Mouse (Mus musculus) limb, embryonic 13.5 days (tissue): ENCODE results near the gene Pced1b. TPM values are rescaled to one million over a fixed set of nuclear protein-coding genes. Genes with fewer than 3 reads are reported as not detected.

Source experiments
- ATAC-seq: fragments of 200-750 bp; cut with Nextera tagmentation; 2 replicates; pipeline ENCODE4 v1.8.0; 2017; ENCODE audit warnings: low read depth, moderate number of reproducible peaks, moderate TSS enrichment; ENCODE audit not compliant: low FRiP score
- H3K27ac ChIP-seq: fragments of 300-500 bp; sonication (generic); 2 replicates; pipeline ENCODE4 v1.5.1; 2015; ENCODE audit warnings: inconsistent platforms, mild to moderate bottlenecking, moderate library complexity
- H3K27me3 ChIP-seq: fragments of 300-500 bp; sonication (generic); 2 replicates; pipeline ENCODE4 v1.6.1; 2015; ENCODE audit warnings: mild to moderate bottlenecking, inconsistent platforms
- H3K36me3 ChIP-seq: fragments of 300-500 bp; sonication (generic); 2 replicates; pipeline ENCODE4 v1.6.1; 2015; ENCODE audit warnings: inconsistent platforms, mild to moderate bottlenecking, moderate library complexity
- H3K4me1 ChIP-seq: fragments of 300-500 bp; sonication (generic); 2 replicates; pipeline ENCODE4 v1.6.1; 2015; ENCODE audit warnings: inconsistent platforms
- H3K4me2 ChIP-seq: fragments of 300-500 bp; sonication (generic); replicated peaks from 2 replicates; pipeline ENCODE4 v1.6.1; 2015; ENCODE audit warnings: inconsistent platforms, mild to moderate bottlenecking, moderate library complexity
- H3K4me3 ChIP-seq: fragments of 300-500 bp; sonication (generic); 2 replicates; pipeline ENCODE4 v1.5.1; 2015; ENCODE audit warnings: moderate library complexity, mild to moderate bottlenecking, inconsistent platforms
- H3K9ac ChIP-seq: fragments of 300-500 bp; sonication (generic); 2 replicates; pipeline ENCODE4 v1.6.1; 2015; ENCODE audit warnings: mild to moderate bottlenecking, inconsistent platforms
- H3K9me3 ChIP-seq: fragments of 300-500 bp; sonication (generic); 2 replicates; pipeline ENCODE4 v1.6.1; 2016; ENCODE audit warnings: inconsistent platforms
- WGBS: fragments of 180-500 bp; shearing (Covaris S2); methylation state at CpG from one replicate; pipeline ENCODE4 v1.1.7; 2015; 5-methylcytosine and 5-hydroxymethylcytosine counted together
- polyA plus RNA-seq: library from polyadenylated mRNA; unstranded; fragments of >200 nt; fragmentation: Nextera tagmentation; extraction: Ambion mirVana; gene quantifications from 2 replicates; pipeline ENCODE4 v1.2.1, GENCODE M21; 2015

Pced1b gene
- polyA plus RNA-seq, 1 experiment from 2014 or later = 2.9 TPM

DNA sequence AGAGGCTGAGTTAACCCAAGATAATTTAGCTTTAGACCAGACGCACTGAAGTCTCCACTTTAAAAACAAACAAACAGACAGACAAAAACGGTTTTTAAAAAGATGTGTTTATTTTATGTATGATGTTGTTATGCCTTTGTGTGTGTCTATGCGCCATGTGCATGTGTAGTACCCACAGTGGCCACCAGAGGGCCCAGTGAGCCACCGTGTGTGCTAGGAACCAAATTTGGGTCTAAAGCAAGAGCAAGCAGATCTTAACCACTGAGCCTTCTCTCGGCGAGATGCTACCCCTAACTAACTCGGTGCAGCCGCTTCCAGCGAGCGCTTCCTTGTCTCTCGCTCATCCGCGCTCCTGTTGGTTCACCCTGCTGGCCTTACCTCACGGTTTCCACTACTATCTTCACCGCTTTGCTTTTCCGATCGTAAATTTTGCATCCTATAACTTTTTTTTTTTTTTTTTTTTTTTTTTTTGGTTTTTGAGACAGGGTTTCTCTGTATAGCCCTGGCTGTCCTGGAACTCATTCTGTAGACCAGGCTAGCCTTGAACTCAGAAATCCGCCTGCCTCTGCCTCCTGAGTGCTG lies 80.7 kb downstream of the Pced1b start:
- WGBS = 66% methylated on average over 18 of the region's 18 CpGs
- Histone ChIP-seq H3K27ac (no peak overlapping the region), H3K27me3 (no peaks in the 10 kb centered on the region), H3K9ac (no peak overlapping the region), H3K4me1 (no peaks in the 10 kb centered on the region), H3K4me2 (no peak overlapping the region), H3K9me3 (peaks cover 11% of the 10 kb centered on the region), H3K36me3 (no peaks in the 10 kb centered on the region), H3K4me3 (no peak overlapping the region)
- ATAC-seq = no peak

DNA sequence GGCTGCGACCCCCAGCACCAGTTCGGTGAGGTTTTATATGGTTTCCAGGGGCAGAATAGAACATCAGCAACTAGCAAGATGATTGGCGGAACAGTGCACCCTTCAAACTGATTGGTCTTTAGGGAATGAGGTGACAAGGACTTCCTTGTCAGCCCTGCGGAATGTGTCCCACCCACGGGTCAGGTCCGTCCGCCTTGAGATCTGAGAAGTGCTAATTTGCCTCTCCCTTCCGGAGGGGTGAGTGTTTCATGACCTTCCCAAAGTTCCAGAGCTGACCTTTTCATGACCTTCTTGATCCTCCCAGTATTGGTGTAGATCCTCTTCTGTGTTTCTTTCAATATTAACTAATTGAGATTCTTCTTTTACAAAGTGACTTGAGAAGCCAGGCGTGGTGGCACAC lies 85.7 kb downstream of the Pced1b start:
- WGBS = 70% methylated on average over 9 of the region's 9 CpGs
- Histone ChIP-seq H3K36me3 (no peaks in the 10 kb centered on the region), H3K9me3 (peaks cover 1% of the 10 kb centered on the region), H3K9ac (no peak overlapping the region), H3K4me3 (no peak overlapping the region), H3K4me1 (no peaks in the 10 kb centered on the region), H3K27ac (no peak overlapping the region), H3K4me2 (no peak overlapping the region), H3K27me3 (no peaks in the 10 kb centered on the region)
- no peak for ATAC-seq

DNA sequence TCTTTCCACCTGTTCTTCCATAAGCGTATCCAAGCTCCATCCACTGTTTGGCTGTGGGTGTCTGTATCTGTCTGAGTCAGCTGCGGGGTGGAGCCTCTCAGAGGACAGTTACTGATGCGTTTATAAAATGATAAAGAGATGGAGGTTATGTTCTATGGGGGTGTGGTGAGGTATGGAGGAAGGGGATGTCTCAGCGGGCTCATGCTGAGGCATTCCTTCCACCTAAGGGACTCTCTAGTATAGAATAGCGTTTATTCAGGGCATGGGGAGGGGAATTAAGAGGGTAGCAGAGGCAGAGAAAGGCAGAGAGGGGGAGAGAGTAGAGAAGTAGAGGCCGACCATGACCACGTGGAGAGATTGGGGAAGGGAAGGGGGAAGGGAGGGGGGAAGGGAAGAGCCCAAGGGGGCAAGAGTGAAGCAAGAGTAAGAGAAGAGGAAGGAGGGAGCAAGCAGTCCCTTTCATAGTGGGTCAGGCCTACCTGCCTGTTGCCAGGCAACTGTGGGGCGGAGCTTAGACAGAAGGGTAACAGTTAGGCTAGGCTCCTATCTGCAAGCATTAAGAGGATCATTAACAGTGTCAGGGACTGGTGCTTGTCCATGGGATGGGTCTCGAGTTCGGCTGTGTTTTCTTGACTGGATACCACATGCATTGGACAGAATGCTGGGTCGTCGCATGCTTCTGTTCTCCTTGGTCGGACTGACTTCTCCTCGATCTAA lies 90.9 kb downstream of the Pced1b start:
- H3K27ac ChIP-seq = no peak overlapping the region
- WGBS = 36% methylated on average over 14 of the region's 14 CpGs
- H3K9ac ChIP-seq = no peak overlapping the region
- no peaks in the 10 kb centered on the region; the same call in 1 of the 2 replicates for H3K9me3 ChIP-seq
- H3K4me3 ChIP-seq = peak overlapping the region; percentile 31
- 0 out of 2 replicates have a peak, but pooled peaks cover 9% of the 10 kb centered on the region for H3K4me1 ChIP-seq
- H3K4me2 ChIP-seq = peak overlapping the region; percentile 61
- no peak for ATAC-seq
- no peaks in the 10 kb centered on the region for H3K36me3 ChIP-seq
- no peaks in the 10 kb centered on the region for H3K27me3 ChIP-seq

DNA sequence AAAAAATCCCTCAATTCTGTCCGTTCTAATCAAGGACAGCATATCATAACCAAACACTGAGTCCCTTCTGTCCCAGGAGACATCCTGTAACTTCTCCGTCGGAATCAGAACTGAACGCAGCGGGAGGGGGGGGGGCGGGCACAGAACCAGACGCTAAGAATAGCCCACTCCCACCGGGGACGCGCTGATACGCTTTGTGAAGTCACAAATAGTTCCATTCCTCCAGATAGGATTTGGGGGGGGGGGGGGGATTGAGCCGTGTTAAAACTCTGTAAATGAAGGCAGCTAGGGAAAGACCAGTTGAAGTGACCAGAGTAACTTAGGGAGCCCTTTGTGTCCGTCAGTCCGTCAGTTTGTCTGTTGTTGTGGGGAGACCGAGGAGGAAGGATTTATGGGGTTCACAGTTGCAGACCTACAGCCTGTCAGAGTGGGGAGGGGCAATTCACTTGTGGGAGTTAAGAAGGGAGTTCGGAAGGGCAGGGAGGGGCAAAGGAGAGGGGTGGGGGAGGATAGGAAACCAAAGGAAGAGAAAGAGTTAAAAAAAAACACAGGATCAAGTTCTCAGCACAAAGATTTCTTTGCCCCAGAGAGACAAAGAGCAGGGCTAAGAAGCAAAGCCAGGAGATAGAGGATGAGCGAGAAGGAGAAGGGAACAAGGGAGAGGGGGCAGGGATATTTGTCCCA lies 91.6 kb downstream of the Pced1b start:
- no peaks in the 10 kb centered on the region for H3K27me3 ChIP-seq
- H3K4me2 ChIP-seq = peak overlapping the region; percentile 61
- H3K36me3 ChIP-seq = no peaks in the 10 kb centered on the region
- peak overlapping the region; percentile 31 for H3K4me3 ChIP-seq
- 0 out of 2 replicates have a peak, but pooled peaks cover 11% of the 10 kb centered on the region for H3K4me1 ChIP-seq
- no peak for ATAC-seq
- no peak overlapping the region for H3K27ac ChIP-seq
- H3K9me3 ChIP-seq = no peaks in the 10 kb centered on the region; the same call in 1 of the 2 replicates
- WGBS = 9% methylated on average over 17 of the region's 17 CpGs
- H3K9ac ChIP-seq = no peak overlapping the region

DNA sequence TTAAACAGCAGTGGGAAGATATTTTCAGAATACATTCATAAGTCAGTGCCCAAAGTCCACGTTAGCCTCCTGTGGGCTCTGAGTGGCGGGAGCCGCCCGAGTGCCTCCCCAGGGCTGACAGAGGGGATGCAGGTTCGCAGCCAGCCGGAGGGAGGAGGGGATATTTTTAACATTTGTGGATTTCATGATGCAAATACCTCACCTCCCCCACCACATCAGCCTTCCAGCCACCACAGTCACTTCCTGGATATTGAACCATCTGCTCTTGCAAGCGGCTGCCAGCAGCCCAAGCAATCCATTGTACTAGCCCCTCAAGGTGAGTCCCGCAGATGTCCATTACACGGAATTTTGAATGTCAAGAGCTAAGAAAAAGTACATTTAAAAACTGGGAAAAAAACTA lies 95.4 kb downstream of the Pced1b start:
- no peaks in the 10 kb centered on the region; the same call in 1 of the 2 replicates for H3K9me3 ChIP-seq
- H3K36me3 ChIP-seq = no peaks in the 10 kb centered on the region
- 0 out of 2 replicates have a peak, but pooled peaks cover 11% of the 10 kb centered on the region for H3K4me1 ChIP-seq
- H3K27me3 ChIP-seq = no peaks in the 10 kb centered on the region
- H3K9ac ChIP-seq = no peak overlapping the region
- no peak for ATAC-seq
- 83% methylated on average over 9 of the region's 9 CpGs for WGBS
- no peak overlapping the region for H3K4me3 ChIP-seq
- H3K27ac ChIP-seq = no peak overlapping the region
- H3K4me2 ChIP-seq = no peak overlapping the region

DNA sequence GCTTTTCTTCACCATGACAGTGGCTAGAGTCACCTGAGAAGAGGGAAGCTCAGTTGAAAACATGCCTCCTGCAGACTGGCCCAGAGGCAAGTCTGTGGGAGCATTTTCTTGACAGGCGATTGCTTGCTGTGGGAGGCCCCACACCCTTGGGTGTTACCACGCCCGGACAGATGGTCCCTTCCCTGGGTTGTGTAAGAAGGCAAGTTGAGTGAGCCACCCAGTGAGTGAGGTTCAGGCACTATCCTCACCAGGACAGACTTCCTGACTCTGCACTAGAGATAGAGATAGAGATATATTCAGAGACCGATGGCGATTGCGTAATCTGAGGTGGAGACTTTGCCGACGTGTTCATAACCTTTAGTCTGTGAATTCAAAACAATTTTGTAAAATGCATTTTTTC lies 96.0 kb downstream of the Pced1b start:
- Histone ChIP-seq H3K36me3 (no peaks in the 10 kb centered on the region), H3K9ac (no peak overlapping the region), H3K9me3 (no peaks in the 10 kb centered on the region; the same call in 1 of the 2 replicates), H3K27me3 (no peaks in the 10 kb centered on the region), H3K27ac (no peak overlapping the region), H3K4me2 (no peak overlapping the region), H3K4me3 (no peak overlapping the region), H3K4me1 (0 out of 2 replicates have a peak, but pooled peaks cover 10% of the 10 kb centered on the region)
- no peak for ATAC-seq
- WGBS = 83% methylated on average over 8 of the region's 8 CpGs

DNA sequence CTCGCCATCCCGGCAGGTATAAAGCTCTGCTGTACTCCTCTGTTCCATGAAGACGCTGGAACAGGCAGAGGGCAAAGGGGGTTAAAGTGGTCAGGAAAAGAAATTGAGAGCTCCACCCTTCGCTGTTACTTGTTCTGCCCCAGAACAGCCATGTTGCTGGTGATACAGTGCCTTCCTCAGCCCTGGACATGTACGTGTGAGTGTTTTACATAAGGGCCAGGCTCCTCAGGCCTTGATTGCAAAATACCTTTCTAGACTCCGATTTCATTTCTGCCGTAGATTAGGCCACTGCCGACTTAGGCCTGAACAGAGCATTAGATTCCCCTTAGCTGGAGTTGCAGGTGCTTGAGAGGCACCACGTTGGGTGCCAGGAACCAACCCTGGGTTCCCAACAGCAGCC lies 97.0 kb downstream of the Pced1b start:
- no peaks in the 10 kb centered on the region for H3K27me3 ChIP-seq
- no peak overlapping the region for H3K9ac ChIP-seq
- 0 out of 2 replicates have a peak, but pooled peaks cover 9% of the 10 kb centered on the region for H3K4me1 ChIP-seq
- H3K36me3 ChIP-seq = no peaks in the 10 kb centered on the region
- no peak overlapping the region for H3K27ac ChIP-seq
- 93% methylated on average over 9 of the region's 9 CpGs for WGBS
- no peak overlapping the region for H3K4me2 ChIP-seq
- H3K9me3 ChIP-seq = no peaks in the 10 kb centered on the region; the same call in 1 of the 2 replicates
- no peak overlapping the region for H3K4me3 ChIP-seq
- no peak for ATAC-seq

DNA sequence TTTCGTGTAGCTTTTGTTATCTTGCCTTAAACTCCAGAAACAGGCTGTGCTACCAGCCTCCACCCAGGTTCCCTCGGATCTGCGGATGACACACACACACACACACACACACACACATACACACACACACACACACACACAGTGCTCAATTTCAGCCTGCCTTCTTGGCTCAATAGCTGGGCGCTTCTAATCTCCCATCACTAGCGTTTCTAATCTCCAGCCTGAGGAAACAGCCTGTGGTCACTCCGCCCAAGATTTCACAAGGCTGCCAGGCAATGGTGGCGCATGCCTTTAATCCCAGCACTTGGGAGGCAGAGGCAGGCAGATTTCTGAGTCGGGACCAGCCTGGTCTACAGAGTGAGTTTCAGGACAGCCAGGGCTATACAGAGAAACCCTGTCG lies 98.2 kb downstream of the Pced1b start:
- no peak overlapping the region for H3K9ac ChIP-seq
- H3K36me3 ChIP-seq = no peaks in the 10 kb centered on the region
- WGBS = 92% methylated on average over 9 of the region's 9 CpGs
- no peak overlapping the region for H3K4me2 ChIP-seq
- H3K27me3 ChIP-seq = no peaks in the 10 kb centered on the region
- H3K4me3 ChIP-seq = no peak overlapping the region
- ATAC-seq = no peak
- no peak overlapping the region for H3K27ac ChIP-seq
- 0 out of 2 replicates have a peak, but pooled peaks cover 13% of the 10 kb centered on the region for H3K4me1 ChIP-seq
- no peaks in the 10 kb centered on the region; the same call in 1 of the 2 replicates for H3K9me3 ChIP-seq

DNA sequence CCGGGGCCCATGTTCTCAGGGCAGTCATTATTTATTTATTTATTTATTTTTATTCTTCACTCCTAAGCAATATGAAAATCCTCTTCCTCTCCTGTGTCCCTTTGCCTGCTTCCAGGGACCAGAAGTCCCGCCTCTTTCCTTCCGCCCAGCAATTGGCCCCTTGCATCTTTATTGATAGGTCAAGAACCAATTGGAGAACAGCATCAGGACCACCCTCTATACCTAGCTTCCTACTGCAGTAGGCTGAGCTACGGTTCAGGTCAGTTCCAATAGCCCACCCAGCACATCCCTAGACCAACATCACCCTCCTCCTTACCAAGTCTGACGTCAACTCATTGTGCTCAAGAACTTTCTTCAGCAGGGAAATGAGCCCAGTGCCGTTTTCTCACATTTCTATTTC lies 99.0 kb downstream of the Pced1b start:
- Histone ChIP-seq H3K4me3 (no peak overlapping the region), H3K4me2 (no peak overlapping the region), H3K36me3 (no peaks in the 10 kb centered on the region), H3K27ac (no peak overlapping the region), H3K4me1 (0 out of 2 replicates have a peak, but pooled peaks cover 13% of the 10 kb centered on the region), H3K9ac (no peak overlapping the region), H3K9me3 (no peaks in the 10 kb centered on the region; the same call in 1 of the 2 replicates), H3K27me3 (no peaks in the 10 kb centered on the region)
- no peak for ATAC-seq
- WGBS = 76% methylated on average over 6 of the region's 6 CpGs

DNA sequence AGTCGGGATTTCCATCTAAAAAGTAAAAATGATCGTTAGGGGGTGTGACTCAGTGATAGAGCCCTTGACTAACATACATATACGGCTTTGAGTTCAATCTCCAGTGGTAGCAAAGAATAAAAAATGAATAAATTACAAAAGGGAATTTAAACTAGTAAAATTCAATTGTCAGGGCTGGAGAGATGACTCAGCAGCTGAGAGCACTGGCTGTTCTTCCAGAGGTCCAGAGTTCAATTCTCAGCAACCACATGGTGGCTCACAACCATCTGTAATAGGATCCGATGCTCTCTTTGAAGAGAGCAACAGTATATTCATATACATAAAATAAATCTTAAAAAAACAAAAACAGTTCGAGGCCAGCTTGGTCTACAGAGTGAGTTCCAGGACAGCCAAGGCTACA lies 99.5 kb downstream of the Pced1b start:
- no peaks in the 10 kb centered on the region; the same call in 1 of the 2 replicates for H3K9me3 ChIP-seq
- no peak overlapping the region for H3K4me3 ChIP-seq
- H3K27ac ChIP-seq = no peak overlapping the region
- H3K9ac ChIP-seq = no peak overlapping the region
- WGBS = 86% methylated on average over 5 of the region's 5 CpGs
- no peaks in the 10 kb centered on the region for H3K36me3 ChIP-seq
- H3K4me2 ChIP-seq = no peak overlapping the region
- no peaks in the 10 kb centered on the region for H3K27me3 ChIP-seq
- H3K4me1 ChIP-seq = 0 out of 2 replicates have a peak, but pooled peaks cover 13% of the 10 kb centered on the region
- ATAC-seq = no peak

DNA sequence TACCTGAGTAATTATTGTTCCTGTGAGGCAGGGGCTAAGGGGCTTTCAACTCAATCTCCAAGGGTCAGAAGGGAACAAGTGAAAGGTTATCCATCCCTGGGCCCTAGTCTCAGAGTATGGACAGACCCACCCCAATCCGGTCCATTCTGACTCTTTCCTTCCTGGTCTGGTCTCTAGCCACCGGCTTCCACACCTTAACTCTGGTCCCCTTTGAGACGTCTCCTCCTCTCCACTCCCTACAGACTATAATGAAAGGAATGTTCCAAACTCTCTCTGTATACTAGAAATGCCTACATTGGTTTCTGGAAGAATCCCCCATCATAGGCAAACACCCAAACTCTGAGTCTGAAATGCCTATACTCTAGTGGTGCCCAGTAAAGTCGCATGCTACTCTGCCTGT lies 100.0 kb downstream of the Pced1b start:
- 0 out of 2 replicates have a peak, but pooled peaks cover 13% of the 10 kb centered on the region for H3K4me1 ChIP-seq
- no peak overlapping the region for H3K9ac ChIP-seq
- ATAC-seq = no peak
- H3K27me3 ChIP-seq = no peaks in the 10 kb centered on the region
- H3K4me2 ChIP-seq = no peak overlapping the region
- 86% methylated on average over 4 of the region's 4 CpGs for WGBS
- H3K9me3 ChIP-seq = no peaks in the 10 kb centered on the region; the same call in 1 of the 2 replicates
- no peaks in the 10 kb centered on the region for H3K36me3 ChIP-seq
- no peak overlapping the region for H3K27ac ChIP-seq
- no peak overlapping the region for H3K4me3 ChIP-seq
